Mouse (Mus musculus) heart, embryonic 12.5 days (tissue): ENCODE measurements at regions not wholly inside any gene's neighbourhood (a gene's known extent, or its start where the extent isn't known, plus 50 kb on each side); places are given as distances from the start of the nearest gene placed in this dataset.
"Not testable (repeated sequence)": the region's sequence is repeated elsewhere in the genome, so short reads cannot be mapped to it uniquely, and the experiment has no call there.

Experiments used
- ATAC-seq: fragments of 200-750 bp; cut with Nextera tagmentation; 2 replicates; pipeline ENCODE4 v1.8.0; 2017; ENCODE audit warnings: moderate TSS enrichment, moderate library complexity; ENCODE audit not compliant: insufficient number of reproducible peaks, low FRiP score
- H3K27ac ChIP-seq: fragments of 300-500 bp; sonication (generic); 2 replicates; pipeline ENCODE4 v1.5.1; 2016; ENCODE audit warnings: mild to moderate bottlenecking, moderate library complexity; ENCODE audit not compliant: poor library complexity, severe bottlenecking
- H3K27me3 ChIP-seq: fragments of 300-500 bp; sonication (generic); replicated peaks from 2 replicates; pipeline ENCODE4 v1.6.1; 2016; ENCODE audit warnings: mild to moderate bottlenecking, moderate library complexity
- H3K36me3 ChIP-seq: fragments of 300-500 bp; sonication (generic); 2 replicates; pipeline ENCODE4 v1.6.1; 2016; ENCODE audit warnings: mild to moderate bottlenecking, moderate library complexity
- H3K4me1 ChIP-seq: fragments of 300-500 bp; sonication (generic); replicated peaks from 2 replicates; pipeline ENCODE4 v1.6.1; 2016; ENCODE audit warnings: mild to moderate bottlenecking
- H3K4me2 ChIP-seq: fragments of 300-500 bp; sonication (generic); 2 replicates; pipeline ENCODE4 v1.6.1; 2016; ENCODE audit warnings: mild to moderate bottlenecking, moderate library complexity
- H3K4me3 ChIP-seq: fragments of 300-500 bp; sonication (generic); 2 replicates; pipeline ENCODE4 v1.5.1; 2016; ENCODE audit warnings: mild to moderate bottlenecking
- H3K9ac ChIP-seq: fragments of 300-500 bp; sonication (generic); 2 replicates; pipeline ENCODE4 v1.6.1; 2016; ENCODE audit warnings: mild to moderate bottlenecking, moderate library complexity
- H3K9me3 ChIP-seq: fragments of 300-500 bp; sonication (generic); replicated peaks from 2 replicates; pipeline ENCODE4 v1.6.1; 2016; ENCODE audit warnings: mild to moderate bottlenecking, moderate library complexity
- WGBS: fragments of 180-500 bp; shearing (Covaris S2); methylation state at CpG from one replicate; pipeline ENCODE4 v1.1.7; 2016; 5-methylcytosine and 5-hydroxymethylcytosine counted together

DNA sequence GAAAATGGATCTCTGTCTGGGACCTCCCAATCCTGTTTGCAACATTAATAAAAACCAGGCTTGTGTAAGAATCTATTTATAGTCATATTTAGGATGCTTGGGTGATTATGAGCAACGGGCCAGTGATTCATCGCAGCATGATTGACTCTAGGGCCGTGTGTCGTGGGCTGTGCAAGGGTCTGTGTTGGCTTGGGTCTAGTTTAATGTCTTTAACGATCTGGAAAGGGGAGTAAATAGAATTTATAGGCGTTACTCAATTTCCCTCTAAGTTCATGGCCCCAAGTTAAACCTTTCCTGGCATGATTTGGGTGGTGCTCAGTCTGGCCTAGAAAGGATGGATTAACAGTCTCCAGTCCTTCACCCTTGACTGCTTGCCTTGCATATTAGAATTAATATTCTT lies 149.9 kb upstream of the Fer start:
- H3K4me2 ChIP-seq, result no peak overlapping the region
- no peak overlapping the region for H3K27ac ChIP-seq
- H3K4me3 ChIP-seq, result no peak overlapping the region
- H3K4me1 ChIP-seq, result no peaks in the 10 kb centered on the region
- H3K9ac ChIP-seq, result no peak overlapping the region
- no peaks in the 10 kb centered on the region for H3K36me3 ChIP-seq
- no peaks in the 10 kb centered on the region for H3K27me3 ChIP-seq
- 74% methylated on average over 6 of the region's 6 CpGs for WGBS
- no peaks in the 10 kb centered on the region for H3K9me3 ChIP-seq
- ATAC-seq, result no peak

DNA sequence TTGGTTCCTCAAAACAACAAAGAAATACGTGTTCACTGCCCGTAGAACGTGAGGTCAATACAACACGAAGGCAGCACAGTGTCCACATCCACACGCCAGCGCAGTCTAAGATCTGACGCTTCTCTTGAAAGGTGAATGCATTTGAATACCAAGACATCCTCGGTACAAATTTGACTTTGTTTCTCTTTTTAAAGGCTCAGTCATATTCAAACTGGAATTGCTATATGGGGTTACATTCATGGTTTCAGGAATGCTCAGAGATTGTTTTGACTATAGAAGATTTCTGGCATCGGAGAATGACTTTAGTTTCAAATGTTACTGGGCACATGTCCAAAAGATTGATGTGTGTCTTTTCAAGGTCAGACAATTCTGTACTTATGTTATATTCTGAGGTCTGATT lies 147.2 kb upstream of the Fer start:
- 82% methylated on average over 9 of the region's 9 CpGs for WGBS
- Histone ChIP-seq H3K4me1 (no peaks in the 10 kb centered on the region), H3K4me2 (no peak overlapping the region), H3K9ac (no peak overlapping the region), H3K36me3 (no peaks in the 10 kb centered on the region), H3K27ac (no peak overlapping the region), H3K4me3 (no peak overlapping the region), H3K9me3 (no peaks in the 10 kb centered on the region), H3K27me3 (no peaks in the 10 kb centered on the region)
- ATAC-seq, result no peak

DNA sequence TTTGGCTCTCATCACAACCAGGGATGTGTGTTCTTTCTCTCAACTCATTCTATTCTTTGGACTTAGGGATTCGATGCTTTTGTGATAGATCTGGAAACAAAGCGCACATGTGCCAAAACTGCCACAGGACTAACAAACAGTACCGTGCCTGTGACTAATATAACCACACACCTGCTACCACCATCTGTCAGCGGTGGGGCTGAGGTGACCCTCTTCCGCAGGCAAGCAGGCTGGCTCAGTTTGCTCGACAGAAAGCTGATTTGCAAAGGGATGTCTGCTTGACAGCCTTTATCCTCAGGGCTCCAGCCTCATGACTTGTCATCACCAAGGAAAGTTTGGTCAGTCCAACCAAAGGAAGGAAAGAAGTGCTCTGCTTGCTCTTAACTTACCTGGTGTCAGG lies 146.7 kb upstream of the Fer start:
- Histone ChIP-seq H3K4me3 (no peak overlapping the region), H3K36me3 (no peaks in the 10 kb centered on the region), H3K4me2 (no peak overlapping the region), H3K27ac (no peak overlapping the region), H3K27me3 (no peaks in the 10 kb centered on the region), H3K9me3 (no peaks in the 10 kb centered on the region), H3K4me1 (no peaks in the 10 kb centered on the region), H3K9ac (no peak overlapping the region)
- no peak for ATAC-seq
- WGBS, result 76% methylated on average over 6 of the region's 6 CpGs

DNA sequence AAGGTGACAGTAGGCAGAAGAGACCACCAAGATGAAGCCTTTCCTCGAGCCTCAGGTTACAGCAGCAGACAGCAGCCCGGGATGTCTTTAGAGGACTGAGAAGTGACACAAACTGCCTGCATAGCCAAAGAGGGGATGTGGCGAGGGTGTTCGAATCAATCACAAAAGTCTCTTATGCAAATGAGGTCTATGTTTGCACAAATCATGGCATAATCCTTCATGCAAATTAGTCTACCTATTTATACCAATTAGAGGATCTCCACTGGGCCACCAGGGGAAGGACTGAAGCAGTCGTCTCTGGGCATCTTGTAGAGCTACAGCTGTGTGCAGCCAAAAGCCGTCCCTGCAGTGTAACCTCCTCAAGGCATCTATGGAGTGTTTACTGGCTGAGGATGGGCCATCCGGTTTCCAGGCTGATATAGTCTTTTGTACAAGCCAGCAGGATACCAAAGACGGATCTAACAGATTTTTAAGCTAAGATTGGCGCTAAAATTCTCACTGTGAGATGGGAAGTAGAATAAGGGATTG lies 145.7 kb upstream of the Fer start:
- H3K4me3 ChIP-seq, result no peak overlapping the region

DNA sequence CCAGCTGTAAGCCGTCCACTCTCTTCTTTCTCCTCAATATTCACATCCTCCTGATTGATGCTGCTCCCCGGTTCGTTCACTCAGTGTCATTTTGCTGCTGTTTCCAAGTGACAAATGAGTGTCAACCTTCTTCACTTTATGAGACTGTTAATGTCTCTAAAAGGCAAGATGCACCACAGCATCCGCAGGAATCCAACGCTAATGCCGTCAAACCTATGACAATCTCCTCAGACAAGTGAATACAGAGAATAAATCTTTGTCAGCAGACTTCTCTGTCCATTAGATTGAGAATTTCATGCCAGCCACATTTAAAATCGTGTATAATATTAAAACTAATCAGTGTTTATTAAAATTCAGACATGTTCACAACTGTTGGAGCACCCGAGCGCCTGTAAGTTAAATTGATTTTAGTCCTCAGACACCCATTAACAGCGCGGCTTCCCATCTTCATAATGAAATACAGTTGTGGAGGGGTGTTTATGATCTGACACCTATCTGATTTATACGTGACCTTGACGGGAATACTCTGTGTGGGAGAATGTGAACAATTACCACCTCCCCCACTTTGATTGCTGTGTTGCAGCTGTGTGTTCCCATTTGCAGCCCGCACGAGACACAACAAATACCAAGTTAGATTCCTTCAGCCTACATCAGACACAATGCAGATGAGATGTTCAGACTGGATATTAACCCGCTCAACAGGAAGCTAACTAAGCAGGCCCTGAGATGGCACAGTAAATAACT lies 143.7 kb upstream of the Fer start:
- H3K9me3 ChIP-seq, result no peaks in the 10 kb centered on the region
- 84% methylated on average over 16 of the region's 16 CpGs for WGBS

More for the DNA sequence above, 145.7 kb upstream of the Fer start:
- no peaks in the 10 kb centered on the region for H3K36me3 ChIP-seq
- 76% methylated on average over 9 of the region's 9 CpGs for WGBS
- H3K4me2 ChIP-seq, result no peak overlapping the region
- no peaks in the 10 kb centered on the region for H3K27me3 ChIP-seq
- no peak for ATAC-seq
- H3K4me1 ChIP-seq, result no peaks in the 10 kb centered on the region
- no peak overlapping the region for H3K9ac ChIP-seq
- no peak overlapping the region for H3K27ac ChIP-seq
- no peaks in the 10 kb centered on the region for H3K9me3 ChIP-seq

DNA sequence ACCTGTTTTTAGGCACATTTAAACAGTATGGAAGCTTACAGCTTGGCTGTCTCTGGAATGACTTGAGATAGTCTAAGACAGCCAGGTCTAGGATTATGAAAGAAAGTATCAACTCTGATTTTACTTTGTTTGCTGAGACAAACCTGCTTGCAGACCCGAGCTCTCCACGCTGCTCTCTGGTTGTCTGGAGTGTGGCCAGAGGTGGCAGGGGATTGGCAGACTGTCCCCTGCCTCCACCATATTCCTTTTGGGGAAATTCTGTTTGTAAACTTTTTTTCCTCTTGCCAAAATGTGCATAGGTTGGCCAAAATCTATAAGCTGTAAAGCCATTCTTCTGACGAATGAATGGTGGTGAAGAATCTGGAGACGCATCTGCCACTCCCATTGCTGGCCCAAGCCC lies 143.1 kb upstream of the Fer start:
- Histone ChIP-seq H3K36me3 (no peaks in the 10 kb centered on the region), H3K4me1 (no peaks in the 10 kb centered on the region), H3K4me2 (no peak overlapping the region), H3K27me3 (no peaks in the 10 kb centered on the region), H3K4me3 (no peak overlapping the region), H3K27ac (no peak overlapping the region), H3K9me3 (no peaks in the 10 kb centered on the region), H3K9ac (no peak overlapping the region)
- ATAC-seq, result no peak
- 79% methylated on average over 4 of the region's 4 CpGs for WGBS

More for the DNA sequence above, 143.7 kb upstream of the Fer start:
- no peak overlapping the region for H3K27ac ChIP-seq
- no peaks in the 10 kb centered on the region for H3K36me3 ChIP-seq
- no peak for ATAC-seq
- H3K4me2 ChIP-seq, result no peak overlapping the region
- H3K9ac ChIP-seq, result no peak overlapping the region
- H3K27me3 ChIP-seq, result no peaks in the 10 kb centered on the region
- no peak overlapping the region for H3K4me3 ChIP-seq
- H3K4me1 ChIP-seq, result no peaks in the 10 kb centered on the region

DNA sequence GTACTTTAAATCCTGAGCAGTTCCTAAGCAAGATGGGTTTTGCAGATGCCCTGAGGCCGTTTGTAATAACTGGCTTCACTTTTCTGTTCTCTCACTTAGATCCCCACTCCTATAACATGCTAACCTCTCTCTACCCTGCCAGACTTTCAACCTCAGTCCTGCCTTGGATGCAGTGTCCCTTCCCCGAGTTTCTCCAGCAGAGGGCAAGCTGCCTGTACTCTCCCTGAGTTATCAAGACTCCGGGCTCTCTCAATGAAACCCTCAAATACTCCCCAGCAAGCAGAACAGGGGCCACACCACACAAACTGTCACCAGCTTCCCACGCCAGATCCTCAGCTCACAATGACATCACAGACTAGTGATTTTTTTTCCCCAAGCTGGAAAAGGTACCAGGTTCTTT lies 142.0 kb upstream of the Fer start:
- no peak overlapping the region for H3K9ac ChIP-seq
- H3K4me1 ChIP-seq, result no peaks in the 10 kb centered on the region
- no peaks in the 10 kb centered on the region for H3K27me3 ChIP-seq
- ATAC-seq, result no peak
- no peaks in the 10 kb centered on the region for H3K9me3 ChIP-seq
- H3K27ac ChIP-seq, result no peak overlapping the region
- 26% methylated on average over 4 of the region's 4 CpGs for WGBS
- H3K4me2 ChIP-seq, result no peak overlapping the region
- H3K36me3 ChIP-seq, result no peaks in the 10 kb centered on the region
- no peak overlapping the region for H3K4me3 ChIP-seq

DNA sequence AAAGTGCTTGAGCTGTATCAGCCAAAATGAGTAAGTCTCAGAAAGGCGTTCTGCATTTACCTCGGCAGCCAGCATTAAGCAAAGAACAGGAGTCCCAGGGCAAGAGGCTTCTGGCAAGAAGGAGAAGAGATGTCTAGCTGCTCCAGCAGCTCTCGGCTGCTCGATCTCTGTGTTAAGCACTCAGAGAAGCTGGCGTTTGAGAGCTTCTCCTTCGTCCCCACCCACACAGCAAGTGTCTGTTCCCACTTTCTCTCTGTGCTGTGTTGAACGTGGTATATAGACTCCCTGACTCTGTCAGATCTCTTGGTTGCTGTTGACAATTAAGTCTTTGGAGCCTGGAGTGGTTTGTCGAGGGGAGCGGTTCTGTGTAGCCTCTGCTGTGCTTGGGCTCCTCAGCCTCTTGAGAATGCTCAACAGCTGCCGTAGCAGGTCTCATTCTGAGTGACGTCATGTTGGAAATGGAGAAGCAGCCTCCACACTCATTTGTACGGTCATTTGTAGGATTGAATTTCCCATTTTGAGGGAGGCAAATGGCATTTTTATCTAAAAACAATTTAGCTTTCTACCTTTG lies 140.3 kb upstream of the Fer start:
- no peaks in the 10 kb centered on the region for H3K36me3 ChIP-seq
- WGBS, result 65% methylated on average over 12 of the region's 12 CpGs
- ATAC-seq, result no peak
- H3K4me2 ChIP-seq, result no peak overlapping the region
- H3K4me1 ChIP-seq, result no peaks in the 10 kb centered on the region
- H3K27ac ChIP-seq, result no peak overlapping the region
- H3K27me3 ChIP-seq, result no peaks in the 10 kb centered on the region
- no peaks in the 10 kb centered on the region for H3K9me3 ChIP-seq
- H3K4me3 ChIP-seq, result no peak overlapping the region
- no peak overlapping the region for H3K9ac ChIP-seq

DNA sequence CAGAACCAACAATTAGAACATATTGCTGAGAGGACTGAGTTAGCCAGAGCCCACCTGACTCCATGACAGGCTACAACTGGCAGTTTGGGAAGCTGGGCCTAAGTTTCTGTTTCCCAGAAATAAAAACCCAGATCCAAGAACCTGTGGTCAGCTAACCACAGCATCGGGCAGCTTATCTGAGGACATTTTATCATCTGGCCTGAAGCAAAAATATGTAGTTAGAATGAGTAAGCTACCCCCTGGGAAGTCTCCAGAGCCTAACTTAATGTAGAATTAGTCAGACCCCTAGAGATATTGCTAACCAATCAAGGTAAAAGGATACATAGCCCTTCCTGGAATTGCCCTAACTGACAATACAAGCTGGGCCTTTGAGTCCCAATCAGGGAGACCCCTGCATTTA lies 124.7 kb upstream of the Fer start:
- no peak overlapping the region for H3K9ac ChIP-seq
- no peaks in the 10 kb centered on the region for H3K36me3 ChIP-seq
- H3K27me3 ChIP-seq, result no peaks in the 10 kb centered on the region
- H3K4me1 ChIP-seq, result no peaks in the 10 kb centered on the region
- H3K4me2 ChIP-seq, result no peak overlapping the region
- ATAC-seq, result no peak
- no peak overlapping the region for H3K27ac ChIP-seq
- 74% methylated on average over 1 of the region's 1 CpGs for WGBS
- H3K9me3 ChIP-seq, result no peaks in the 10 kb centered on the region
- H3K4me3 ChIP-seq, result no peak overlapping the region

DNA sequence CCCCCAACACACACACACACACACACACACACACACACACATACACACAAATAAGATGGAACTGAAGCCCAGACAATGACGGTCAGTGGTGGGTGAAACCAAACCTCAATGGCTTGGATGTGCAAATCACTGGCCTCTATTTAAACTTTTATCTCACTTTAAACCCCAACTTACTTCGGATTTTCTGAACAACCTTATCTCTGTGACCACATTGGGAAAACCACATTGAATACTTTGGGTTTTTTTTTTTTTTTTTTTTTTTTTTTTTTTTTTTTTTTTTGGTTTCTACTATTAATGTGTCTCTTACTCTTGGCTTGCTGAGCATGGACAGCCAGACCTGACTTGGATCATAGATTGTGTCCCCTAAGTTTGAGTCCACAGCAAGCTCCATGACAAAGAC lies 123.2 kb upstream of the Fer start:
- H3K27me3 ChIP-seq, result no peaks in the 10 kb centered on the region
- no peak overlapping the region for H3K4me3 ChIP-seq
- H3K9me3 ChIP-seq, result no peaks in the 10 kb centered on the region
- no peaks in the 10 kb centered on the region for H3K36me3 ChIP-seq
- H3K4me1 ChIP-seq, result no peaks in the 10 kb centered on the region
- ATAC-seq, result no peak
- no peak overlapping the region for H3K9ac ChIP-seq
- no peak overlapping the region for H3K27ac ChIP-seq
- 64% methylated on average over 2 of the region's 2 CpGs for WGBS
- H3K4me2 ChIP-seq, result no peak overlapping the region

DNA sequence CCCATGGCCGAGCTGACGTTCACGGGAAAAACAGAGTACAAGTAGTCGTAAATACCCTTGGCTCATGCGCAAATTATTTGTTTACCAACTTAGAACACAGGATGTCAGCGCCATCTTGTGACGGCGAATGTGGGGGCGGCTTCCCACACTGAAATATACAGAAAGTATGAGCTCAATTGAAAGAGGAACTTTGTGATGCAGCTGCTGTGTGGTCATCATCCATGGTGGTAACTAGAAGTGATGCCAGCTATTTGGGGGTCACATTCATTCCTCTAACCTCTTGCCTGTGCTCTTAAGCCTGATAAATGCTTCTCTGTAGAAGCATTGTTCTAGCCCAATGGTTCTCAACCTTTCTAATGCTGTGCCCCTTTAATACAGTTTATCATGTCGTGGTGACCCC lies 113.6 kb upstream of the Fer start:
- not testable (repeated sequence) for H3K4me2 ChIP-seq, H3K9ac ChIP-seq, H3K27ac ChIP-seq, H3K9me3 ChIP-seq, H3K36me3 ChIP-seq, H3K4me1 ChIP-seq, H3K27me3 ChIP-seq, ATAC-seq, H3K4me3 ChIP-seq
- WGBS, result 87% methylated on average over 7 of the region's 10 CpGs

DNA sequence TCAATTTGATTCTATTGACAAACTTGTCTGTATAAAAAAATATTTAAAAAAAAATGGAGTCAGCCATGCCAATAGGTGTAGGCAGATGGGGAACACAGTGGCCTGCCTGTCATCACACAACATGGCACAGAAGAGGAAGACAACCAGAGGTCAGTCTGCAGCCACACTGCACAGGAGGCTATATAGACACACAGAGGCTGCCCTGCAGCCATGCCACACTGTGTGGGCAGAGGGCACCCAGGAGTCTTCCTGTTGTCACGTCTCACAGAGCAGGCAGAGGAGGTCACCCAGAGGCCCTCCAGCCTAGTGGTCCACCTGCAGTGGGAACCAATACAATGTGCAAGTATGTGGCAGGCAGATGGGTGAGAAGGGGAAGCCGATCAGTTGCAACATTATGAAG lies 108.5 kb upstream of the Fer start:
- WGBS, result 77% methylated on average over 2 of the region's 2 CpGs
- Histone ChIP-seq H3K27ac (no peak overlapping the region), H3K4me1 (peaks cover 4% of the 10 kb centered on the region), H3K9ac (no peak overlapping the region), H3K36me3 (no peaks in the 10 kb centered on the region), H3K4me2 (no peak overlapping the region), H3K4me3 (no peak overlapping the region), H3K9me3 (no peaks in the 10 kb centered on the region), H3K27me3 (no peaks in the 10 kb centered on the region)
- ATAC-seq, result no peak
